Mouse (Mus musculus) ES-Bruce4 (cell line): ENCODE data around the gene Gm11634.

ENCODE experiments used
- CTCF ChIP-seq: IDR thresholded peaks from one replicate; pipeline ENCODE4 v1.8.1; 2011; ENCODE audit warnings: low read depth, low read length
- EP300 ChIP-seq: IDR thresholded peaks from 2 replicates; pipeline ENCODE4 v1.6.1; 2011; ENCODE audit warnings: low read depth, low read length; ENCODE audit not compliant: insufficient read depth

DNA sequence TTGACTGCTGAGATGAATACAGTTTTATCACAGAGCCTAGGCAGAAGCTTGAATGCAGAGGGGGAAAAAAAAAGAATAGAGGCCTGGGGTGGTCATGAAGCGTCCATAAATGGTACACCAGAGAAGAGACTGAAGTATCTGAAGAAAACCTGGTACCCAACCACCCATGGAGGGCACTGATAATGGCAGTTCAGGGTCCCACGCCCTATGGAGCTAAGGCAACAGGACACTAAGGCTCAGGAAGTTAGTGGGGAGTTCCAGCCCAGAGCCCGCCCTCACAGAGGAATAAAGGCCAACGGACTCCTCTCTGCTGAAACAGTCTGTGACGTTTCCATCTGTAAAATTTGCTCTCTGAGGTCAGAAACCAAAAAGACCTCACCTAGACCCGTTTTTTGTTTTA is 16.3 kb upstream of the Gm11634 start:
- TF ChIP-seq EP300 (no peak), CTCF (no peak)
